Mouse (Mus musculus) hindbrain, embryonic 10.5 days (tissue): ENCODE data around the gene Galnt6. TPM values are rescaled to one million over a fixed set of nuclear protein-coding genes. Genes with fewer than 3 reads are reported as not detected.

Experiments used
- DNase-seq: peaks from one replicate; pipeline ENCODE4 v3.0.0-alpha.2; 2017; ENCODE audit warnings: low spot score
- H3K27ac ChIP-seq: fragments of 300-500 bp; sonication (generic); 2 replicates; pipeline ENCODE4 v1.5.1; 2016; ENCODE audit warnings: mild to moderate bottlenecking, moderate library complexity
- H3K27me3 ChIP-seq: fragments of 300-500 bp; sonication (generic); 2 replicates; pipeline ENCODE4 v1.6.1; 2016; ENCODE audit warnings: mild to moderate bottlenecking; ENCODE audit not compliant: poor library complexity, insufficient read depth, severe bottlenecking
- H3K36me3 ChIP-seq: fragments of 300-500 bp; sonication (generic); 2 replicates; pipeline ENCODE4 v1.6.1; 2016; ENCODE audit warnings: mild to moderate bottlenecking, moderate library complexity
- H3K4me1 ChIP-seq: fragments of 300-500 bp; sonication (generic); replicated peaks from 2 replicates; pipeline ENCODE4 v1.6.1; 2016; ENCODE audit warnings: mild to moderate bottlenecking
- H3K4me3 ChIP-seq: fragments of 300-500 bp; sonication (generic); 2 replicates; pipeline ENCODE4 v1.5.1; 2016; ENCODE audit warnings: mild to moderate bottlenecking, moderate library complexity
- H3K9me3 ChIP-seq: fragments of 300-500 bp; sonication (generic); 2 replicates; pipeline ENCODE4 v1.6.1; 2016; ENCODE audit warnings: mild to moderate bottlenecking, moderate library complexity
- WGBS: fragments of 180-500 bp; shearing (Covaris S2); methylation state at CpG from one replicate; pipeline ENCODE4 v1.1.7; 2016; 5-methylcytosine and 5-hydroxymethylcytosine counted together
- polyA plus RNA-seq: library from polyadenylated mRNA; unstranded; fragments of >200 nt; fragmentation: Nextera tagmentation; extraction: Ambion mirVana; gene quantifications from 2 replicates; pipeline ENCODE4 v1.2.1, GENCODE M21; 2016

The Galnt6 gene
- polyA plus RNA-seq, 1 experiment from 2014 or later, result 0.05 TPM

DNA sequence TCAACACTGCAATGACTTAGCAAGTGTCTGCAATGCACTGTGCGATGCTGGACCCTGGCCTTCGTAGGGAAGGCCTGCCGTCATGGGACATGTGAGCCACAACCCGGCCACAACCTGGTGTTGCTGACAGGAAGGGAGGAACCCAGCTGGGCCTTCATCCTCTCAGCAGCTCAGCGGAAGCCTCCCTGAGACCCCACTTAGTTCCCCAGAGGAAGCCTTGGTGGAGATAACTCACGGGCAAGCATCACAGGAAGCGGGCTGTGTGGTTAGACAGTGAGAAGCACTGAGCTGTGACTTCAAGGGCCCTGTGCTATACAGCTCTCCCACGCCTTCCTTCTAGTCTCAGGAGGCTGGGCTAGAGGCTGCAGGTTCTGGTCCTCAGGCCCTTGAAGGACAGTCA lies 22.9 kb downstream of the Galnt6 start:
- no peak for DNase-seq
- Histone ChIP-seq H3K4me1 (peaks cover 23% of the 10 kb centered on the region), H3K9me3 (no peaks in the 10 kb centered on the region), H3K27me3 (peaks cover 28% of the 10 kb centered on the region), H3K27ac (no peak overlapping the region), H3K36me3 (no peaks in the 10 kb centered on the region), H3K4me3 (no peak overlapping the region)
- 68% methylated on average over 8 of the region's 8 CpGs for WGBS

DNA sequence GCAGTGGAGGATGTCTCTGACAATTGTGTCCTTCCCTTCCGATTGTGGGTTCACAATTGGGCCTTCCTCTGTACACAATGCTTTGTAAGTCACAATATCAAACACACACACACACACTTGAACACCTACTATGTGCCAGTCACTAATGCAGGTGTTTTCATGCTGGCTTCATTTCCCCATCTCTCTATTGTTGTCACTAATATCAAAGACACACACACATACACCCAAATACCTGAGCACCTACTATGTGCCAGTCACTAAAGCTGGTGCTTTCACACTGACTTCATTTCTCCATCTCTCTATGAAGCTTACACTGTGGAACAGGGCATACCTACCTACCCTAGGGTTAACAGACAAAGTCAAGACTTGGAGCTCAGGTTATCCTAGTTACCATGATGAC lies 23.8 kb downstream of the Galnt6 start:
- Histone ChIP-seq H3K9me3 (no peaks in the 10 kb centered on the region), H3K4me3 (no peak overlapping the region), H3K27ac (no peak overlapping the region), H3K36me3 (no peaks in the 10 kb centered on the region), H3K27me3 (peaks cover 28% of the 10 kb centered on the region), H3K4me1 (peaks cover 17% of the 10 kb centered on the region)
- DNase-seq, result no peak
- 79% methylated on average over 1 of the region's 1 CpGs for WGBS

DNA sequence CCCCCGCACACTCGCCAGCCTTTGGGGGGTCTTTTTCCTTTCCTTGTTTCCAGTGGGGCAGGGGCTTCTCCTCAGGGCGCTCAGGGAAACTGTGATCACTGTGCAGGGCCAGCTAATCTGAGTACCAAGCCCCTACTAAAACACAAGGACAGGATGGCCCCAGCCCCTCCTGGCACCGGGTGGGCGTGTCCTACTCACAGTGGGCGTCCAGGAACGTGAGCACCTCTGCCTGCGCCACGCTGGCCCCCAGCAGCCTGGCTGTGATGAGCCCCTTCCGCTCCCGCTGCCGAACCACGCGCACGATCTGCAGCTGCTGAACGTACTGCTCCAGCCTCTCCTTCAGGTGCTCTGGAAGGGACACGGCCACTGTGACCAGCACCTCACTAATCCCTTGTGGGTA lies 25.3 kb downstream of the Galnt6 start:
- WGBS, result 10% methylated on average over 17 of the region's 17 CpGs
- Histone ChIP-seq H3K4me1 (peaks cover 17% of the 10 kb centered on the region), H3K27ac (no peak overlapping the region), H3K4me3 (peak overlapping the region; percentile 18; the same call in 1 of the 2 replicates), H3K36me3 (no peaks in the 10 kb centered on the region), H3K9me3 (no peaks in the 10 kb centered on the region), H3K27me3 (peaks cover 28% of the 10 kb centered on the region)
- no peak for DNase-seq

DNA sequence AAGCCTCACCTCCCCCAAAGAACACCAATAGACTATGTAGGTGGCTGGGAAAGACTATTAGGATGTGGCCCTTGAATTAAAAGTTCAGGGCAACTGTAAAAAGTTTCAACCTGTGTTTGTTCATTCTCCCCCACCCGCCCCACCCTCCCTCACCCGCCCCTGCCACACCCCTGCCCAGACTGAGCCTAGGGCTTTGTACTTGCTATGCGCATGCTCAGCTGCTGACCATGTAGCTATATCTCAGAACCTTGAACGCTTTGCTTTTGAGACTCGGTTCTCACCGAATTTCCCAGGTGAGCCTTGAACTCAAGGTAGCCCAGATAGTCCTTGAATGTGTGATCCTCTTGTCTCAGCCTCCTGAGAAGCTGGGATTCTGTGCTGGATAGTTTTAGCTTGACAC lies 27.3 kb downstream of the Galnt6 start:
- Histone ChIP-seq H3K27me3 (peaks cover 28% of the 10 kb centered on the region), H3K9me3 (no peaks in the 10 kb centered on the region), H3K36me3 (no peaks in the 10 kb centered on the region), H3K4me3 (no peak overlapping the region), H3K27ac (no peak overlapping the region), H3K4me1 (peaks cover 17% of the 10 kb centered on the region)
- no peak for DNase-seq
- WGBS, result 80% methylated on average over 6 of the region's 6 CpGs

DNA sequence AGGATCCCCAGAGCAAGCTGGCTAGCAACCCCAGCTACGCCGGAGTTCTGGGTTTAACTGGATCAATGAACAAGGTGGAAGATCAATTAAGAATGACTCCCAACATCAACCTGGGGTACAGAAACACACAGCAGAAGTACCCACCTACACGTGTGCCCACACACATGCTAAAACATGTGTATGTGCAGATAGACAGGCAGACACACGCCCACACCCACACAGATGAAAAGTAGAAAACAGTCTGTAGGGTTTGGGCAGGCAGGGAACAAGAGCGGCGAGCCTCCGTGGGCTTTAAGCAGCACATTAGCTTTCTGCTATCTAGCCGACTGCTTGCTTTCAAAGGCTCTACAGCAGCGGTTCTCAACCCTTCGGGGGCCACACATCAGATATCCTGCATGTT lies 28.1 kb downstream of the Galnt6 start:
- Histone ChIP-seq H3K36me3 (no peaks in the 10 kb centered on the region), H3K27ac (no peak overlapping the region), H3K27me3 (peaks cover 28% of the 10 kb centered on the region), H3K4me1 (peaks cover 13% of the 10 kb centered on the region), H3K4me3 (no peak overlapping the region), H3K9me3 (no peaks in the 10 kb centered on the region)
- no peak for DNase-seq
- WGBS, result 68% methylated on average over 10 of the region's 10 CpGs

DNA sequence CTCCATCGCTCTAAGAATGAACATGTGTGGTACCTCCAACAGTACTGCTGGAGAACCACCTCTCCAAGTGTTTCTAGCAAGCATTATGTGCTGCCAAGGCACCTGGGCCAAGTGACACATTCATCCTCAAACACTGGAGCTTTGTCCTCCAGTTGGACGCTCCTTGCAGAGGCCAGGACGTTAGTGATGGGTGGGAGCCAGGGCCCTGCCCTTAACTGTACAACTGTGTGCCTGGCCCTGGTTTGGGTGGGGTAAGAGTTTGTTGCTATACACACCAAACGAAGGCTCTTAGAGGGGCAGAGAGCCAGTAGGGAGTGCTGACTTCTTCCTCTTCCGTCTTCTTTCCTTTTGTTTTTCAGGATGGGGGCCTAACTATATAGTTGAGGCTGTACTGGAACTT lies 28.8 kb downstream of the Galnt6 start:
- Histone ChIP-seq H3K9me3 (no peaks in the 10 kb centered on the region), H3K4me3 (no peak overlapping the region), H3K27ac (no peak overlapping the region), H3K4me1 (peaks cover 11% of the 10 kb centered on the region), H3K27me3 (peaks cover 28% of the 10 kb centered on the region), H3K36me3 (no peaks in the 10 kb centered on the region)
- 79% methylated on average over 5 of the region's 5 CpGs for WGBS
- no peak for DNase-seq

DNA sequence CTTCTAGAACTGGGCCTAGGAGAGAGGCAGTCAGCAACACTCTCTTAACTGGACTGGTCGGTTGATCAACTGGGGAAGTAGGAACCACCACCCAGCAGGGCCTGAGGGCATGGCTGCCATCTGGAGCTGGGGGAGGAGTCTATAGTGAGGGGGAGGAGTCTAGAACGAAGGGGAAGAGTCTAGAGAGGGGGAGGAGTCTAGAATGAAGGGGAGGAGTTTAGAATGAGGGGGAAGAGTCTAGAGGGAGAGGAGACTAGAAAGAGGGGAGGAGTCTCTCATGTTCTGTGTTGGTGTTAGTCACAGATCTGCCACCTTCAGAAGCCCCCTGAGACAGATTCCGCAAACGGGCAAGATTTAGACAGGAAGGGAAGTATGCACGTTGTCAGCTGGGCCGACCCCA lies 29.8 kb downstream of the Galnt6 start:
- no peak overlapping the region for H3K4me3 ChIP-seq
- H3K27me3 ChIP-seq, result peaks cover 19% of the 10 kb centered on the region
- no peak for DNase-seq
- H3K4me1 ChIP-seq, result peaks cover 10% of the 10 kb centered on the region
- H3K36me3 ChIP-seq, result no peaks in the 10 kb centered on the region
- no peaks in the 10 kb centered on the region for H3K9me3 ChIP-seq
- 75% methylated on average over 6 of the region's 6 CpGs for WGBS
- H3K27ac ChIP-seq, result no peak overlapping the region

DNA sequence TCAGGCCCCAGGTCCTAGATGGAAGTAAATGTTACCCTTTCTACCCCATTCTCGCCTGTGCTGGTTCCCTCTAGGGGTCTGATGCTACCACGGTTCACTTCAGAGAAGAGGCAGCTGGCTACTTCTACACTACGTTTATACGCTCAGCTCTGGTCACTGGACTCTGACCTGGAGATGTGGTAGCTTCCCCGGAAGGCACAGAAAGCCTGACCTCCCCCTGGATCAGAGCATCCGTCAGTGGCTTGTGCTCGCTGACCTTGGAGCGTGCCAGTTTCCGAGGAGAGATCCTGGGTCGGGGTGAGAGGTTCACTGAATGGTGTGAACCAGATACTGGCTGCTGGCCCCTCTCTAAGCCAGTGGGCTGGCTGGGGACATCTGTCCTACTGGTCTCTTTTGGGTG lies 31.1 kb downstream of the Galnt6 start:
- H3K27me3 ChIP-seq, result peaks cover 6% of the 10 kb centered on the region
- H3K4me1 ChIP-seq, result peaks cover 7% of the 10 kb centered on the region; the same call in 1 of the 2 replicates
- 82% methylated on average over 10 of the region's 10 CpGs for WGBS
- no peaks in the 10 kb centered on the region for H3K36me3 ChIP-seq
- no peaks in the 10 kb centered on the region for H3K9me3 ChIP-seq
- no peak overlapping the region for H3K27ac ChIP-seq
- no peak for DNase-seq
- no peak overlapping the region for H3K4me3 ChIP-seq

DNA sequence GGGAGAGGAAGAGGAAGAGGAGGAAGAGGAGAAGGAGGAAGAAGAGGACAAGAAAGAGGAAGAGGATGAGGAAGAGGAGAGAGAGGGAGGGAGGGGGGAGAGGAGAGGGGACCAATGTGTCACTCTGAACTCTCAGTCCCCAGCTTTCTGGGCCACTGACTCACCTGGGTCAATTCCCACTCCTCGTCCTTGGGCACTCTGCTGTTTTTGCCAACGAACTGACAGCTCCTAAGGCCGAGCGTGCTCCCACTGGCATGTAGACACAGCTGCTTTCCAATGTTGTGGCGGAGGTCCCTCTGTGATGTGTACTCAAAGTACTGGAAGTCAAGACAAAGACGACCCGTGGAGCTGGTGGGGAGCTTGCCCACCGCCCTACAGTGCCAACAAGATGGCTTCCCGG lies 34.8 kb downstream of the Galnt6 start:
- H3K36me3 ChIP-seq, result no peaks in the 10 kb centered on the region
- WGBS, result 93% methylated on average over 9 of the region's 9 CpGs
- peaks cover 10% of the 10 kb centered on the region; the same call in 1 of the 2 replicates for H3K4me1 ChIP-seq
- peaks cover 11% of the 10 kb centered on the region for H3K9me3 ChIP-seq
- no peak for DNase-seq
- no peak overlapping the region for H3K4me3 ChIP-seq
- H3K27me3 ChIP-seq, result no peaks in the 10 kb centered on the region
- no peak overlapping the region for H3K27ac ChIP-seq

DNA sequence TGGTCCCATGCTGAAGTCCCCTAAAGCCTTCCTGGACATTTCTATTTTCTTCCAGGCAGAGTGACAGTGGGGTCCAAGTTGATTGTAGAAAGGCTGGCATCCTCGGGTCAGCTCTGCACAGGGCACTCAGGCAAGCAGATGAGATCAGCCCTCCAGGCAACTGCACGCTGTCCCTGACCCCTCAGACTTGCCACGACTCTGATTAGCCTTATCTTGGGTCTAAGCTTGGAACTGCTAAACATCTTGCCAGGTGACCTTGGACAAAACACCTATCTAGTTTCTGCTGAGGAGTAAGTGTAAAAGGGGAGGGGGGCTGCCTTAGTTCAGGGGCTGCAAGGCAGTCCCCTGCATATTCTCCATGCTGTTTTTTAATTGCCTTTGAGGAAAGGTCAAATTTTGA lies 37.2 kb downstream of the Galnt6 start:
- H3K36me3 ChIP-seq, result no peaks in the 10 kb centered on the region
- no peaks in the 10 kb centered on the region for H3K27me3 ChIP-seq
- H3K9me3 ChIP-seq, result peaks cover 11% of the 10 kb centered on the region
- DNase-seq, result no peak
- H3K27ac ChIP-seq, result no peak overlapping the region
- no peak overlapping the region for H3K4me3 ChIP-seq
- H3K4me1 ChIP-seq, result peaks cover 17% of the 10 kb centered on the region; the same call in 1 of the 2 replicates
- 82% methylated on average over 3 of the region's 3 CpGs for WGBS

DNA sequence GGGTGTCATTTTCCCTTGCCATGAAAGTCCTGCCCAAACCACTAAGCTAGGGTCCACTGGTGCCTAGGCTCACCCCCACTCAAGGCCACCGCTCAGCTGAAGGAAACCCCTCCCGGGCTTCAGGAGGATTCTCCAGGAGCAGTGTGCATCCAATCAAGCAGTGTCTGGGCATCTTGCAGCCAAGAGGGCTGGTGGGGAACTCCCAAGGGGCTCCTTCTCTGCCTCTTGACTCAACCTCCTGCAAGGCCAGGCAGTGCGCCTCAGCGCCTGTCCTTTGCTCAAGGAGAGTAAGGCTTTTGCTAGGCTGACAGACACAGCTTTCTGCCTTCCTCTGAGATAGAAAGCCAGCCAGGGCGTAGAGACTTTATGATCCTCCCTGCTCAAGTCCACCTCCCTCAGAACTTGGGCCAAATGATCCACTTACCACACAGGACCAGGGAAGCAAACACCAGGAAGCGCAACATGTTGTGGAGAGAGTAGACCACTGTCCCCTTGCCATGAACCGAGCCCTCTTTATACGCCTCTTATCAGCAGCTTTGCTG lies 41.7 kb downstream of the Galnt6 start, which contains the start of gene Cela1:
Gene Cela1, minus strand, starts transcription at position 492 of the 542 bp plus-strand sequence.
- DNase-seq, result no peak
- Histone ChIP-seq H3K36me3 (no peaks in the 10 kb centered on the region), H3K27me3 (peaks cover 23% of the 10 kb centered on the region), H3K4me1 (peaks cover 9% of the 10 kb centered on the region; the same call in 1 of the 2 replicates), H3K27ac (peak within 1 kb of the TSS; percentile 25; the same call in 1 of the 2 replicates), H3K4me3 (no peak within 1 kb of the TSS), H3K9me3 (peaks cover 11% of the 10 kb centered on the region)
- 85% methylated on average over 8 of the region's 8 CpGs for WGBS

DNA sequence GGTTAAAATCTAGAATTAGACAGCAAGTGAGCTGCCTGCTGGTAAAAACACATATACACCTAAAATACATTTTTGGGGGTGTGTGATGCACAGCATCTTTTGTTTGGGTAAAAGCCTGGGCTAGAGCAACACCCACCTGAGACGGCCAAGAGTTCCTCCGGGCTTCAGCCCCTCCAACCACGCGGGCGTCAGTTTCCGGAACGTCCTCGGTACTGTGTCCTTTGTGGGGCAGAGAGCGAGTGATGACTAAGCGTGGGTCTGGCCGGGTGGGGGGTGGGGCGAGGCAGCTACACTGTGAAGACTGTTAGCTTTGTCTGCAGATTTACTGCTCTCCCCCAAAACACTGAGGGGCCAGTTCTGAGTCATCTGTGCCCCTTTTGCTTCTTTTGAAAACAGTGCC lies 42.2 kb downstream of the Galnt6 start:
- Histone ChIP-seq H3K9me3 (peaks cover 11% of the 10 kb centered on the region), H3K36me3 (no peaks in the 10 kb centered on the region), H3K4me3 (no peak overlapping the region), H3K27me3 (peaks cover 23% of the 10 kb centered on the region), H3K4me1 (peaks cover 9% of the 10 kb centered on the region; the same call in 1 of the 2 replicates), H3K27ac (peak overlapping the region; percentile 25; the same call in 1 of the 2 replicates)
- WGBS, result 65% methylated on average over 12 of the region's 12 CpGs
- DNase-seq, result no peak

DNA sequence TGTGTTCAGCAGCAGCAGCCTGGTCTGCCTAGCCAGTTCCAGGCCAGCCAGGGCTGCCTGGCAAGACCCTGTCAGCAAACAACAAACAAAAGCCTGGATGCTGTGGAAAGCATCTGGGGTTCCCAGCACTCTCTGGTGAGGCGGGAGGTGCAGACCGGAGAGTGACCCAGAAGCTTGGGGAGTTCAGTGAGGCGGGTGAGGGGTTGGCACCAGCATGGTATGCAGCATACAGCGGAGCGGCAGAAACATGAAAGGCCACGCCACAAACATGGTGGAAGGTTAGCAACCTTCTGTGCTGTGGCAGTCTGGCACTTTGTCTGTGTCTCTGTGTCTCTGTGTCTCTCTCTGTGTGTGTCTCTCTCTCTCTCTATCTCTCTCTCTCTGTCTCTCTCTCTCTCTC lies 42.7 kb downstream of the Galnt6 start:
- no peaks in the 10 kb centered on the region for H3K36me3 ChIP-seq
- H3K27me3 ChIP-seq, result peaks cover 23% of the 10 kb centered on the region
- peaks cover 11% of the 10 kb centered on the region for H3K9me3 ChIP-seq
- 84% methylated on average over 6 of the region's 6 CpGs for WGBS
- peaks cover 14% of the 10 kb centered on the region for H3K4me1 ChIP-seq
- no peak overlapping the region for H3K27ac ChIP-seq
- no peak for DNase-seq
- no peak overlapping the region for H3K4me3 ChIP-seq

DNA sequence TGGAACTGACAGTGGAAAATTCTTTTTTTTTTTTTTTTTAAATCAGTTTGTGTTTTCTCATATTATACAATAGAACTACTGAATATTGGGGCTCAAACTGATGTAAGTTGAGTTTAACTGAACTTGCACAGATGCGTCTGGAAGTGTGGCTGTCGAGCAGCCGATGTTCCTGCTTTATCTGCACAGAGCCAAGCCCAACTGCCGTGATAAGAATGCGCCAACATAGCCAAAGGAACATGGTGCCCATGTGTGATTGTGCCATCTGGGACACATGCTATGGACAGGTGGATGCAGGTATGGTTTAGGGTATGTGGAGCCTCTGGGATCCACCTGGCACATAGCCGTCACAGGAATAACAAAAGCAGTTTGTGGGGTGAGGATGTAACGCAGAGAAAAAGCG lies 43.3 kb downstream of the Galnt6 start:
- WGBS, result 90% methylated on average over 8 of the region's 8 CpGs

More for the DNA sequence above, 43.3 kb downstream of the Galnt6 start:
- H3K4me3 ChIP-seq, result no peak overlapping the region
- no peaks in the 10 kb centered on the region for H3K36me3 ChIP-seq
- no peak for DNase-seq
- no peak overlapping the region for H3K27ac ChIP-seq
- H3K4me1 ChIP-seq, result peaks cover 20% of the 10 kb centered on the region
- H3K9me3 ChIP-seq, result peaks cover 8% of the 10 kb centered on the region
- peaks cover 23% of the 10 kb centered on the region for H3K27me3 ChIP-seq
